Mouse (Mus musculus): ENCODE measurements around the gene C8b. TPM values are rescaled to one million over a fixed set of nuclear protein-coding genes. Genes with fewer than 3 reads are reported as not detected.

C8b gene
- polyA plus RNA-seq, 1 experiment from 2014 or later, result 0.25 TPM

DNA sequence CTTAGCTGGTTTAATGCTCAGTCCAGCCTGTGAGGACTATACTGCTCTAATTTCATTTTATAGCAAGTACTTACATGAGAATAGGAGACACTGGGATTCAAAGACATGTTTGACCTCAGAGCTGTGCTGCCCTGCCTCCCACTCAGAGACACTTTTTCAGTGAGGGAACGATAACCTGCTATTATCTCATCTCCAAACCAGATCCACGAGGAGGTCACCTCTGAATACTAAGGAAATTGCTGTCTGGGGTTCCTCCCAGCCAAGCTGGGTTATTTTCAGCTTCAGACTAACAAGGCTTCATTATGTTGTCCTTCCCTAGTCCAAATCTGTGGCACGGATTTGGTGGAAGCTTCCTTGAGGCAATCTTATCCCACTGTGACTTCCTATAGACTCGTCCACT, 53.8 kb downstream of the C8b start:
- WGBS, result 65% methylated on average over 4 of the region's 4 CpGs
- H3K36me3 ChIP-seq (ENCODE audit: control insufficient read depth, insufficient read depth), result no peaks in the 10 kb centered on the region
- no peak overlapping the region for H3K4me3 ChIP-seq (replicated peaks; ENCODE audit: low read length)
- H3K9ac ChIP-seq (replicated peaks; ENCODE audit: low read depth, low read length), result no peak overlapping the region
- H3K9me3 ChIP-seq (ENCODE audit: control insufficient read depth, low read length), result no peaks in the 10 kb centered on the region
- no peaks in the 10 kb centered on the region for H3K4me1 ChIP-seq (replicated peaks; ENCODE audit: control insufficient read depth, insufficient read depth, low read length)
- H3K27ac ChIP-seq (ENCODE audit: low read length), result no peak overlapping the region
- H3K4me2 ChIP-seq (ENCODE audit: low read length), result no peak overlapping the region
- H3K27me3 ChIP-seq (replicated peaks; ENCODE audit: control insufficient read depth, insufficient read depth, low read length), result no peaks in the 10 kb centered on the region
- no peak for ATAC-seq

GRCm38 (mm10) chr4:104823597-104824101, 57.5 kb downstream of the C8b start:
- Histone ChIP-seq H3K4me3 (replicated peaks; ENCODE audit: low read length) (no peak overlapping the region), H3K36me3 (ENCODE audit: control insufficient read depth, insufficient read depth) (no peaks in the 10 kb centered on the region), H3K9ac (replicated peaks; ENCODE audit: low read depth, low read length) (no peak overlapping the region), H3K27ac (ENCODE audit: low read length) (no peak overlapping the region), H3K4me1 (replicated peaks; ENCODE audit: control insufficient read depth, insufficient read depth, low read length) (no peaks in the 10 kb centered on the region), H3K27me3 (replicated peaks; ENCODE audit: control insufficient read depth, insufficient read depth, low read length) (no peaks in the 10 kb centered on the region), H3K9me3 (ENCODE audit: control insufficient read depth, low read length) (no peaks in the 10 kb centered on the region), H3K4me2 (ENCODE audit: low read length) (no peak overlapping the region)
- no peak for ATAC-seq
- WGBS, result 88% methylated on average over 4 of the region's 4 CpGs

DNA sequence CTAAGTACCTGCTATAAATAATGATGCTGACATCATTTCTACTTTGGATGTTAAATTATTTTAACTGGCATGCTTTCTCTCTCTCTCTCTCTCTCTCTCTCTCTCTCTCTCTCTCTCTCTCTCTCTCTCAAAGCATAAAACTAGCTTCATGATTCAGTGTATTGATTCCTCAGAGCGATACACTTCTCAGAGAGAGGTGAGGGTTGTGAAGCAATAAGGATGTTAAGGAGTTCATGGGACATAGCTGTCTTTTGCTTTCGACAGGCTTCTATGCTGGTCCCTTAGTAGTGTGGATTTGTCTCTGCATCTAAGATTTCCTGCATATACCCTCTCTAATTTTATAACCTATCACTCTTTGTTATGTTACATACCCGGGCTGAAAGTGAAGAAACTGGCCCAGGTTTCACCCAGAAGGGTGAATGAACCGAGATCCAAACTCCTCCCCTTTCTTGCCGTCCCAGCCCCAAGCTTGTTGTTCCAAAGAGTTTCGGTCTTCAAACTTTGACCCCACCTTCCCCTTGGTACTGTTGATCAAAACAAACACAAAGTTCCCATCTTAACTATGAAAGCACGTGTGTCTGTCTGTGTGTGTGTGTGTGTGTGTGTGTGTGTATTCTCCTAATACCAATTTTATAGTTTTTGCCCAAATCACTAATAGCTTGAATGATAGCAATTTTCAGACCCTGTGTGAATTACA, 58.4 kb downstream of the C8b start:
- no peaks in the 10 kb centered on the region for H3K9me3 ChIP-seq (ENCODE audit: control insufficient read depth, low read length)
- no peaks in the 10 kb centered on the region for H3K27me3 ChIP-seq (replicated peaks; ENCODE audit: control insufficient read depth, insufficient read depth, low read length)
- H3K9ac ChIP-seq (replicated peaks; ENCODE audit: low read depth, low read length), result no peak overlapping the region
- no peak overlapping the region for H3K4me2 ChIP-seq (ENCODE audit: low read length)
- WGBS, result 75% methylated on average over 7 of the region's 7 CpGs
- H3K4me1 ChIP-seq (replicated peaks; ENCODE audit: control insufficient read depth, insufficient read depth, low read length), result no peaks in the 10 kb centered on the region
- H3K36me3 ChIP-seq (ENCODE audit: control insufficient read depth, insufficient read depth), result no peaks in the 10 kb centered on the region
- no peak for ATAC-seq
- no peak overlapping the region for H3K27ac ChIP-seq (ENCODE audit: low read length)
- H3K4me3 ChIP-seq (replicated peaks; ENCODE audit: low read length), result no peak overlapping the region

- no peak overlapping the region for H3K27ac ChIP-seq (ENCODE audit: low read length)
- H3K4me2 ChIP-seq (ENCODE audit: low read length), result no peak overlapping the region
- no peaks in the 10 kb centered on the region for H3K4me1 ChIP-seq (replicated peaks; ENCODE audit: control insufficient read depth, insufficient read depth, low read length)
- no peak overlapping the region for H3K4me3 ChIP-seq (replicated peaks; ENCODE audit: low read length)
- no peak for ATAC-seq
- H3K9me3 ChIP-seq (ENCODE audit: control insufficient read depth, low read length), result no peaks in the 10 kb centered on the region
- H3K36me3 ChIP-seq (ENCODE audit: control insufficient read depth, insufficient read depth), result no peaks in the 10 kb centered on the region
- H3K9ac ChIP-seq (replicated peaks; ENCODE audit: low read depth, low read length), result no peak overlapping the region
- 52% methylated on average over 5 of the region's 5 CpGs for WGBS
- no peaks in the 10 kb centered on the region for H3K27me3 ChIP-seq (replicated peaks; ENCODE audit: control insufficient read depth, insufficient read depth, low read length)
Measured at GRCm38 (mm10) chr4:104828939-104829338, 62.8 kb downstream of the C8b start.

DNA sequence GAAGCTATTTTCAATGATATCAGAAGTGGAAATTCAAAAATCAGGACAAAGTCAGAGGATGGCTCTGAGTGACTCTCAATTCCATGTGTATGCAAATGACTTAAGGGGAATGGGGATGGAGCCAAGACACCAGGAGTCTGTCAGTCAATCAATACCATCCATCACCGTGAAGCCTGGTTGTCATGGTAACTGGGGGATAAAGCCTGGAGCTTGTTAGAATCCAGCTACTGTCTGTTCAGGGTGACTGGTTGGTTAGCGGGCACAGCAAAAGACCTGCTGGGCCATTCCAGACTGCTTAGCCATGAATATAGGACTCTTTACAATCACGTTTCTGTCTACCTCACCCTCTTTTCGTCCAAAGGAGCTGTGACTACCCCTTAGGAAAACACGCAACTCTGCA, 69.0 kb downstream of the C8b start:
- no peaks in the 10 kb centered on the region for H3K9me3 ChIP-seq (ENCODE audit: control insufficient read depth, low read length)
- H3K4me2 ChIP-seq (ENCODE audit: low read length), result no peak overlapping the region
- no peak overlapping the region for H3K4me3 ChIP-seq (replicated peaks; ENCODE audit: low read length)
- H3K27me3 ChIP-seq (replicated peaks; ENCODE audit: control insufficient read depth, insufficient read depth, low read length), result no peaks in the 10 kb centered on the region
- H3K27ac ChIP-seq (ENCODE audit: low read length), result 0 out of 2 replicates have a peak overlapping the region, but pooled peaks have one; percentile 2
- ATAC-seq, result peak; percentile 59
- H3K36me3 ChIP-seq (ENCODE audit: control insufficient read depth, insufficient read depth), result no peaks in the 10 kb centered on the region
- H3K9ac ChIP-seq (replicated peaks; ENCODE audit: low read depth, low read length), result no peak overlapping the region
- peaks cover 6% of the 10 kb centered on the region for H3K4me1 ChIP-seq (replicated peaks; ENCODE audit: control insufficient read depth, insufficient read depth, low read length)
- 6% methylated on average over 5 of the region's 5 CpGs for WGBS

DNA sequence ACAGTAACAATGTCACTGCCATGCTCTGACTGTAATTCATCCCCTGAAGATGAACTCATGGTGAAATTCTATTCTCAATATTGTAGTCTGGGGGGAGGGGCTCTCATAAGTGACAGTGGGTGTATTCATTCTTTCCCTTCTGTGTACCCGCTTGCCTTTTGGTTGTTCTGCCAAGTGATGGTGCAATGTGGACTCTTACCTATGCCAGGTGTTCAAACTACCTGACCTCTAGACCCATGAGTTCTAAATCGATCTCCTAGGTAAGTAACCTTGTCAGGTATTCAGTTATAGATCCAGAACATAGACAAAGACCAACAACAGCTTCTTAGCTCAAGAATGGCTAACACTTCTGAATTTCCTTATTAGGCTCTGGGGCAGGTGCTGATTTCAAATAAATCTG, 72.2 kb downstream of the C8b start:
- H3K4me2 ChIP-seq (ENCODE audit: low read length), result no peak overlapping the region
- ATAC-seq, result no peak
- H3K27me3 ChIP-seq (replicated peaks; ENCODE audit: control insufficient read depth, insufficient read depth, low read length), result no peaks in the 10 kb centered on the region
- no peak overlapping the region for H3K9ac ChIP-seq (replicated peaks; ENCODE audit: low read depth, low read length)
- peaks cover 6% of the 10 kb centered on the region for H3K4me1 ChIP-seq (replicated peaks; ENCODE audit: control insufficient read depth, insufficient read depth, low read length)
- no peaks in the 10 kb centered on the region for H3K9me3 ChIP-seq (ENCODE audit: control insufficient read depth, low read length)
- no peaks in the 10 kb centered on the region for H3K36me3 ChIP-seq (ENCODE audit: control insufficient read depth, insufficient read depth)
- no peak overlapping the region for H3K4me3 ChIP-seq (replicated peaks; ENCODE audit: low read length)
- WGBS, result 97% methylated on average over 2 of the region's 2 CpGs
- no peak overlapping the region for H3K27ac ChIP-seq (ENCODE audit: low read length)

DNA sequence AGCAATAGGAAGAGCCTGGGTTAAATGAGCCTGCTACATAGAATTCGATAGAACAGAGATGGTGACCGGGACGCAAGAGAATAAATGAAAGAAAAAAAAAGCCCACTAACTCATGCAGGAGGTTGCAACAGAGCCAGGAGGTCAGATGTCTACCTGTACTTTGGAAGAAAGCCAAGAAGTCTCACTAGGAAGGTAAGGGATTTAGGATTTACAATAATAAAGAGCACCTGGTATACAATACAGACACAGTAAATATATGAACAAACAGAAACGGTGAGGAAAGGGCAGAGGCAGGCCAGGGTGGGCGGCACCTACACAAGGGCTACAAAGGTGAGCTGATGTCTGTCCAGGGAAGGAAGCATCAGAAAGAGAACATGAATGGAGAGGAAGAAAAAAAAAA, 76.1 kb downstream of the C8b start:
- Histone ChIP-seq H3K4me3 (replicated peaks; ENCODE audit: low read length) (no peak overlapping the region), H3K9me3 (ENCODE audit: control insufficient read depth, low read length) (no peaks in the 10 kb centered on the region)
- ATAC-seq, result no peak

DNA sequence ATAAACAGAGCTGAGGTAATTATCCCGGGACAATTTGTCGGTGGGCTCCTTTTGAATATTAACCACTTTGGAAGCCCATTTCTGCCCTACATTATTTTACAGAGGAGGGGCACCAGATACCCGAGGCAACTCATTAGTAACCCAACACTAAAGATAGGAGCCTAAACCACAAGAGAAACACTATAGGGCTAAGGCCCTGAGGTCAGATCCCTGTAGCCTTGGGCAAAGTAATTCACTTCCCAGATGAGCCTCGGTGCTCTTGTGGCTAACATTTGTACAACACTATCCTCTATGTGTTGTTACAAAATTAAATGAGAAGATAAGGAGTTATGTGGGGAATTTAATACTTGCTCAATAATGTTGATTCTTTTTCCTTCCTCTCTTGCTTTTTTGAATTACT, 77.4 kb downstream of the C8b start:
- WGBS, result 34% methylated on average over 4 of the region's 4 CpGs
- ATAC-seq, result no peak
- no peak overlapping the region for H3K27ac ChIP-seq (ENCODE audit: low read length)
- H3K9ac ChIP-seq (replicated peaks; ENCODE audit: low read depth, low read length), result no peak overlapping the region
- H3K4me3 ChIP-seq (replicated peaks; ENCODE audit: low read length), result no peak overlapping the region
- H3K36me3 ChIP-seq (ENCODE audit: control insufficient read depth, insufficient read depth), result no peaks in the 10 kb centered on the region
- H3K27me3 ChIP-seq (replicated peaks; ENCODE audit: control insufficient read depth, insufficient read depth, low read length), result no peaks in the 10 kb centered on the region
- no peaks in the 10 kb centered on the region for H3K4me1 ChIP-seq (replicated peaks; ENCODE audit: control insufficient read depth, insufficient read depth, low read length)
- no peak overlapping the region for H3K4me2 ChIP-seq (ENCODE audit: low read length)
- no peaks in the 10 kb centered on the region for H3K9me3 ChIP-seq (ENCODE audit: control insufficient read depth, low read length)

More for the DNA sequence above, 76.1 kb downstream of the C8b start:
- Histone ChIP-seq H3K27me3 (replicated peaks; ENCODE audit: control insufficient read depth, insufficient read depth, low read length) (no peaks in the 10 kb centered on the region), H3K36me3 (ENCODE audit: control insufficient read depth, insufficient read depth) (no peaks in the 10 kb centered on the region), H3K27ac (ENCODE audit: low read length) (no peak overlapping the region), H3K4me1 (replicated peaks; ENCODE audit: control insufficient read depth, insufficient read depth, low read length) (no peaks in the 10 kb centered on the region), H3K9ac (replicated peaks; ENCODE audit: low read depth, low read length) (no peak overlapping the region), H3K4me2 (ENCODE audit: low read length) (no peak overlapping the region)
- 87% methylated on average over 5 of the region's 5 CpGs for WGBS

All from forebrain, embryonic 16.5 days (tissue).